Mouse (Mus musculus): Measurements from ENCODE around the gene Mettl27.

Mettl27 gene

GRCm38 (mm10) chr5:134985633-134986297 lies 53.6 kb downstream of the Mettl27 start, which contains the start of gene Cldn3:
Cldn3 (plus strand) TSS chr5:134986214.
- DNase-seq (ENCODE audit: low spot score) = peak; percentile 62

- no peak for DNase-seq (ENCODE audit: low spot score)
Measured at GRCm38 (mm10) chr5:134986298-134987268, 54.4 kb downstream of the Mettl27 start.

GRCm38 (mm10) chr5:134989166-134989565 lies 57.0 kb downstream of the Mettl27 start:
- no peak for DNase-seq (ENCODE audit: low spot score)

GRCm38 (mm10) chr5:134989741-134990140 lies 57.6 kb downstream of the Mettl27 start:
- no peak for DNase-seq (ENCODE audit: low spot score)

Measured in ovary, postnatal 36 days (tissue).